Mouse (Mus musculus) kidney, postnatal 14 days (tissue): ENCODE results near the gene Afap1l2.

ENCODE experiments used
- DNase-seq: peaks from one replicate; pipeline ENCODE4 v3.0.0; 2022; ENCODE audit warnings: mixed read lengths

Afap1l2 gene

GRCm38 (mm10) chr19:57006841-57007240, 1.2 kb downstream of the Afap1l2 start:
- DNase-seq, result peak; percentile 27

GRCm38 (mm10) chr19:57005062-57005461, 3.0 kb downstream of the Afap1l2 start:
- peak; percentile 60 for DNase-seq

- DNase-seq, result peak; percentile 83
These were observed 4.6 kb downstream of the Afap1l2 start for GRCm38 (mm10) chr19:57003460-57003810.

GRCm38 (mm10) chr19:57002741-57003459, 5.1 kb downstream of the Afap1l2 start:
- DNase-seq, result peak; percentile 66

GRCm38 (mm10) chr19:57001926-57002325, 6.1 kb downstream of the Afap1l2 start:
- DNase-seq, result no peak

- no peak for DNase-seq
These were observed 7.4 kb downstream of the Afap1l2 start for GRCm38 (mm10) chr19:57000592-57000991.

- no peak for DNase-seq
These were observed 8.2 kb downstream of the Afap1l2 start for GRCm38 (mm10) chr19:56999781-57000180.

GRCm38 (mm10) chr19:56998910-56999309, 9.1 kb downstream of the Afap1l2 start:
- no peak for DNase-seq

- peak; percentile 58 for DNase-seq
These were observed 9.7 kb downstream of the Afap1l2 start for GRCm38 (mm10) chr19:56998331-56998730.

GRCm38 (mm10) chr19:56997164-56997599, 10.8 kb downstream of the Afap1l2 start:
- DNase-seq, result peak; percentile 86

GRCm38 (mm10) chr19:56995441-56995840, 12.6 kb downstream of the Afap1l2 start:
- DNase-seq, result peak; percentile 61

- DNase-seq, result peak; percentile 75
These were observed 13.4 kb downstream of the Afap1l2 start for GRCm38 (mm10) chr19:56994653-56995052.

- DNase-seq, result peak; percentile 64
These were observed 14.3 kb downstream of the Afap1l2 start for GRCm38 (mm10) chr19:56993763-56994162.

- DNase-seq, result peak; percentile 24
These were observed 15.0 kb downstream of the Afap1l2 start for GRCm38 (mm10) chr19:56992978-56993545.

GRCm38 (mm10) chr19:56990367-56991111, 17.5 kb downstream of the Afap1l2 start:
- peak; percentile 75 for DNase-seq

GRCm38 (mm10) chr19:56989171-56989570, 18.9 kb downstream of the Afap1l2 start:
- DNase-seq, result peak; percentile 48

- peak; percentile 57 for DNase-seq
These were observed 23.8 kb downstream of the Afap1l2 start for GRCm38 (mm10) chr19:56984229-56984628.

- no peak for DNase-seq
These were observed 24.3 kb downstream of the Afap1l2 start for GRCm38 (mm10) chr19:56983757-56984156.

GRCm38 (mm10) chr19:56981760-56982159, 26.3 kb downstream of the Afap1l2 start:
- no peak for DNase-seq

GRCm38 (mm10) chr19:56980803-56981202, 27.2 kb downstream of the Afap1l2 start:
- peak; percentile 80 for DNase-seq

- peak; percentile 80 for DNase-seq
These were observed 30.8 kb downstream of the Afap1l2 start for GRCm38 (mm10) chr19:56976962-56977948.

GRCm38 (mm10) chr19:56976515-56976914, 31.5 kb downstream of the Afap1l2 start:
- DNase-seq, result no peak

- no peak for DNase-seq
These were observed 32.5 kb downstream of the Afap1l2 start for GRCm38 (mm10) chr19:56975502-56975901.
